Mouse (Mus musculus) hindbrain, embryonic 15.5 days (tissue): ENCODE measurements at regions not wholly inside any gene's neighbourhood (a gene's known extent, or its start where the extent isn't known, plus 50 kb on each side); places are given as distances from the start of the nearest gene placed in this dataset.

Experiments
- ATAC-seq: fragments of 200-750 bp; cut with Nextera tagmentation; 2 replicates; pipeline ENCODE4 v1.8.0; 2017; ENCODE audit warnings: low read depth, moderate number of reproducible peaks, moderate TSS enrichment; ENCODE audit not compliant: low FRiP score
- H3K27ac ChIP-seq: fragments of 300-500 bp; sonication (generic); replicated peaks from 2 replicates; pipeline ENCODE4 v1.5.1; 2015; ENCODE audit warnings: mild to moderate bottlenecking, inconsistent platforms
- H3K27me3 ChIP-seq: fragments of 300-500 bp; sonication (generic); 2 replicates; pipeline ENCODE4 v1.6.1; 2015; ENCODE audit warnings: control low read depth, inconsistent platforms
- H3K36me3 ChIP-seq: fragments of 300-500 bp; sonication (generic); 2 replicates; pipeline ENCODE4 v1.6.1; 2015; ENCODE audit warnings: control low read depth, inconsistent platforms
- H3K4me1 ChIP-seq: fragments of 300-500 bp; sonication (generic); replicated peaks from 2 replicates; pipeline ENCODE4 v1.6.1; 2015; ENCODE audit warnings: control low read depth, inconsistent platforms
- H3K4me2 ChIP-seq: fragments of 300-500 bp; sonication (generic); 2 replicates; pipeline ENCODE4 v1.6.1; 2015; ENCODE audit warnings: moderate library complexity, mild to moderate bottlenecking, inconsistent platforms
- H3K4me3 ChIP-seq: fragments of 300-500 bp; sonication (generic); 2 replicates; pipeline ENCODE4 v1.5.1; 2015; ENCODE audit warnings: mild to moderate bottlenecking, inconsistent platforms
- H3K9ac ChIP-seq: fragments of 300-500 bp; sonication (generic); 2 replicates; pipeline ENCODE4 v1.6.1; 2015; ENCODE audit warnings: inconsistent platforms
- H3K9me3 ChIP-seq: fragments of 300-500 bp; sonication (generic); 2 replicates; pipeline ENCODE4 v1.6.1; 2016; ENCODE audit warnings: control low read depth, inconsistent platforms
- whole genome bisulfite sequencing: fragments of 180-500 bp; shearing (Covaris S2); methylation state at CpG from one replicate; pipeline ENCODE4 v1.1.7; 2015; 5-methylcytosine and 5-hydroxymethylcytosine counted together

- 85% methylated on average over 9 of the region's 9 CpGs for WGBS
- no peak for ATAC-seq
- Histone ChIP-seq H3K27me3 (no peaks in the 10 kb centered on the region), H3K9me3 (no peaks in the 10 kb centered on the region), H3K4me2 (no peak overlapping the region), H3K9ac (no peak overlapping the region), H3K27ac (no peak overlapping the region), H3K36me3 (no peaks in the 10 kb centered on the region), H3K4me1 (no peaks in the 10 kb centered on the region), H3K4me3 (no peak overlapping the region)
Measured at GRCm38 (mm10) chr11:117567961-117568605, 83.9 kb downstream of the Gm11733 start.

DNA sequence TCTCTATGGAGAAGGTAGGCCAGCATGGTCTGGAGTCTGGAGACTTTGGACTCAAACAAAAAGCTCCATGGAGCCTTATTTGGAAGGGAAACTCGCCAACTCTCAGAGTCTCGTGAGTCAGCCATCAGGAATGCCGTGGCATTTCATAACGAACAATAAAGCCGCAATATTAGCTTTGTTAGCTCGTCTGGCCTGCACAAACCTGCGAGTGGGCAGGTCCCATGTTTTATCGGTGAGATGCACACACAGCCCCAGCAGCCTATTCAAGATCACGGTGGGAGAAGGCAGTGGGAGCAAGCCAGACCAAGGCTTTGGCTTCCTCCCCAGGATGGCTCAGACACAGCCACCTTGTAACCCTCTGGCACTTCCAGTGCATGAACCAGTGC, 84.4 kb downstream of the Gm11733 start:
- no peak overlapping the region for H3K4me3 ChIP-seq
- no peaks in the 10 kb centered on the region for H3K36me3 ChIP-seq
- ATAC-seq: no peak
- H3K27me3 ChIP-seq: no peaks in the 10 kb centered on the region
- H3K27ac ChIP-seq: no peak overlapping the region
- 63% methylated on average over 9 of the region's 9 CpGs for WGBS
- no peaks in the 10 kb centered on the region for H3K4me1 ChIP-seq
- H3K9me3 ChIP-seq: no peaks in the 10 kb centered on the region
- no peak overlapping the region for H3K4me2 ChIP-seq
- H3K9ac ChIP-seq: no peak overlapping the region

DNA sequence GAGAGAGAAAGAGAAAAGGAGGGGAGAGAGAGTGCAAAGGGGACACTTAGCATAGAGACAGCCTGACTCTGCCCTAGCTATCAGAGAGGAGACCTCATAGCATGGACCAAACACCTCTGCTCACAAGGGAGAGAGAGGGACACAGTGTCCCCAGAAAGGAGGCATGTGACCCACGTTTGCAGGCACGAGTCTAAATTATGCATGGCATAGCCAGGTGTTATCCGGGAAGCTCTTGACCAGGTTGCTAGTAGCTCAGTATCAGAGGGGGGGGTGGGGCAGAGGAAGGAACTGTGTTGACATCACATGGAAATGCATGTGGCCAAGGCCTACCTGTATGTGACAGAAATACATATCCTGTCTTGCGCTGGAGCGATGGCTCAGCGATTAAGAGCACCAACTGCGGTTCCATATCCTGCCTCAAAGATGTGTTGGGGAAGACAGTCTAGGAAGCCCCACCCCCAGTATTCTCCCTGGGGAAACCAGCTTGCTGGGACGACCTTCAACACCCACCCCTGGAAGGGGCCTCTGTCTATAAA, 84.5 kb upstream of the Tnrc6c start:
- 80% methylated on average over 8 of the region's 8 CpGs for WGBS
- H3K4me1 ChIP-seq: no peaks in the 10 kb centered on the region
- no peak overlapping the region for H3K4me2 ChIP-seq
- H3K9me3 ChIP-seq: no peaks in the 10 kb centered on the region
- H3K4me3 ChIP-seq: no peak overlapping the region
- H3K9ac ChIP-seq: no peak overlapping the region
- no peaks in the 10 kb centered on the region for H3K36me3 ChIP-seq
- ATAC-seq: no peak
- no peak overlapping the region for H3K27ac ChIP-seq
- no peaks in the 10 kb centered on the region for H3K27me3 ChIP-seq

GRCm38 (mm10) chr11:117571858-117572257, 82.2 kb upstream of the Tnrc6c start:
- H3K36me3 ChIP-seq: no peaks in the 10 kb centered on the region
- WGBS: 87% methylated on average over 3 of the region's 3 CpGs
- no peak overlapping the region for H3K27ac ChIP-seq
- no peak overlapping the region for H3K9ac ChIP-seq
- ATAC-seq: no peak
- H3K9me3 ChIP-seq: no peaks in the 10 kb centered on the region
- H3K4me1 ChIP-seq: no peaks in the 10 kb centered on the region
- H3K27me3 ChIP-seq: no peaks in the 10 kb centered on the region
- H3K4me3 ChIP-seq: no peak overlapping the region
- H3K4me2 ChIP-seq: no peak overlapping the region

GRCm38 (mm10) chr11:117574721-117575120, 79.4 kb upstream of the Tnrc6c start:
- no peak overlapping the region for H3K9ac ChIP-seq
- H3K4me2 ChIP-seq: no peak overlapping the region
- 0 out of 2 replicates have a peak, but pooled peaks cover 3% of the 10 kb centered on the region for H3K4me1 ChIP-seq
- no peaks in the 10 kb centered on the region for H3K36me3 ChIP-seq
- 60% methylated on average over 3 of the region's 3 CpGs for WGBS
- no peak for ATAC-seq
- no peak overlapping the region for H3K4me3 ChIP-seq
- H3K27ac ChIP-seq: no peak overlapping the region
- H3K27me3 ChIP-seq: no peaks in the 10 kb centered on the region
- H3K9me3 ChIP-seq: no peaks in the 10 kb centered on the region

DNA sequence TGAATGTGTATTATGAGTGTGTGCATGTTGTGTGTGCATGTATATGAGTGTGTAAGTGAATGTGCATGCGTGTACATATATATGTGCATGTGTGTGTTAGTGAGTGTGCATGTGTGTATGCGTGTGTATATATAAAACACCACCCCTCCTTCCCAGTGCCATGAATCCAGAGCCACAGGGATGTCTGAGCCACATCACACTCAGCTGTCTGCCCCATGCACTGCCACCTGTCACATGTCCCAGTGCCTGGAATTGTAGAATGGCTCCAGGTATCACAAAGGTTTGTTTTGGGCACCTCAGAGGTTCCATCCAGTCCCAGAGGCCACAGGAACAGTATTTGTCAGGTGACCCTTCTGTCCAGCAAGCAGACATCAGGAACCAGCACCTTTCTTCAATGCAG, 75.0 kb upstream of the Tnrc6c start:
- 90% methylated on average over 2 of the region's 2 CpGs for WGBS
- Histone ChIP-seq H3K4me2 (no peak overlapping the region), H3K27ac (no peak overlapping the region), H3K27me3 (no peaks in the 10 kb centered on the region), H3K36me3 (no peaks in the 10 kb centered on the region), H3K9me3 (no peaks in the 10 kb centered on the region), H3K9ac (no peak overlapping the region), H3K4me1 (0 out of 2 replicates have a peak, but pooled peaks cover 3% of the 10 kb centered on the region), H3K4me3 (no peak overlapping the region)
- no peak for ATAC-seq

GRCm38 (mm10) chr11:117579720-117580119, 74.4 kb upstream of the Tnrc6c start:
- Histone ChIP-seq H3K9ac (no peak overlapping the region), H3K27ac (no peak overlapping the region), H3K4me1 (0 out of 2 replicates have a peak, but pooled peaks cover 3% of the 10 kb centered on the region), H3K36me3 (no peaks in the 10 kb centered on the region), H3K27me3 (no peaks in the 10 kb centered on the region), H3K4me3 (no peak overlapping the region), H3K9me3 (no peaks in the 10 kb centered on the region), H3K4me2 (no peak overlapping the region)
- ATAC-seq: no peak
- 60% methylated on average over 3 of the region's 3 CpGs for WGBS

DNA sequence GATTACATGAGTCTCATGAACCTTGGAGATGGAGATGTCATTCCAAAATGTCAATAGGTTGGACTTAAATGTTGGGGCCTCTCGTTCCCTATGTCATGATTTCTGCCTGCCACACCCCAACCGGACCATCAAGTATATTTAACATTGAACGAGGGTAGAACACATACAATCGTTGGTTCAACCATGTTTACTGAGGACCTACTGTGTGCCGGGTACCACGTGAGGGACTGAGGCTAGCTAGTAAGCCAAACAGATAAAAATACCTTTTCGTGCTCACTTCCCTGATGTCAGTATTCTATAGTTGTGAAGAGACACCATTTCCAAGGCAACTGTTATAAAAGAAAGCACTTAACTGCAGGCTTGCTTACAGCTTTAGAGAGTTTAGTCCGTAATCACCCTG, 70.6 kb upstream of the Tnrc6c start:
- Histone ChIP-seq H3K9ac (no peak overlapping the region), H3K27ac (no peak overlapping the region), H3K27me3 (no peaks in the 10 kb centered on the region), H3K4me3 (no peak overlapping the region), H3K4me2 (no peak overlapping the region), H3K9me3 (no peaks in the 10 kb centered on the region), H3K36me3 (no peaks in the 10 kb centered on the region), H3K4me1 (peaks cover 3% of the 10 kb centered on the region; the same call in 1 of the 2 replicates)
- 93% methylated on average over 8 of the region's 8 CpGs for WGBS
- no peak for ATAC-seq

- WGBS: 89% methylated on average over 5 of the region's 5 CpGs
- Histone ChIP-seq H3K4me3 (no peak overlapping the region), H3K27me3 (no peaks in the 10 kb centered on the region), H3K4me2 (no peak overlapping the region), H3K9ac (no peak overlapping the region), H3K27ac (no peak overlapping the region), H3K4me1 (peaks cover 9% of the 10 kb centered on the region), H3K9me3 (no peaks in the 10 kb centered on the region), H3K36me3 (no peaks in the 10 kb centered on the region)
- no peak for ATAC-seq
Measured at GRCm38 (mm10) chr11:117585556-117585955, 68.5 kb upstream of the Tnrc6c start.

- no peak overlapping the region for H3K27ac ChIP-seq
- H3K4me3 ChIP-seq: no peak overlapping the region
- WGBS: 54% methylated on average over 4 of the region's 4 CpGs
Measured at GRCm38 (mm10) chr11:117586063-117586462, 68.0 kb upstream of the Tnrc6c start.

DNA sequence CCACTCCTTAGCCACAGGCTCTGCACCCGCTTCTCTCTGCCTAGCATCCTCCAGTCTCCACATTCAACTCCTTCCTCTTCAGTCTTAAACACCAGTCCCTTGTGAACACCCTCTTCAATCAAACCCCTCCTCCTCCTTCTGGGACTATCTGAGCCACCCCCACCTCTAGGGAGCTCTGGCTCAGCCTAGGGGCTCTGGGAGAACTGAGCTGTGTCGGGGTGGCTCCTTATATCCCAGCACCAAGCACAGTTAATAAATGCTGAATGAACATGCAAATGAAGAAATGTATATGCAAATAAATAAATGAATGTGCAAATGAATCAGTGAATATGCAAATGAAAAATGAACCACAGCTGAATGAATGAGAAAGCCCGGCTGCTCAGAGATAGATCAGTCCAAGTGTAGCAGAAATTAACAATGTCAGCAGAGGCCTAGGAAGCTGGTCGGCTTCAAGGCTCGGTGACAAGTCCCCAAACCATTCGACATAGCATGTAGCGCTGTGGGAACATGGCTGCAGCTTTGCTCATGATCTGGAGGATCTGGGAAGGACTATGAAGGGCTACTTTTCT, 67.1 kb upstream of the Tnrc6c start:
- no peak overlapping the region for H3K9ac ChIP-seq
- no peak for ATAC-seq
- peaks cover 9% of the 10 kb centered on the region for H3K4me1 ChIP-seq
- H3K36me3 ChIP-seq: no peaks in the 10 kb centered on the region
- WGBS: 61% methylated on average over 7 of the region's 7 CpGs
- H3K4me3 ChIP-seq: no peak overlapping the region
- H3K27me3 ChIP-seq: no peaks in the 10 kb centered on the region
- no peaks in the 10 kb centered on the region for H3K9me3 ChIP-seq
- no peak overlapping the region for H3K27ac ChIP-seq
- H3K4me2 ChIP-seq: no peak overlapping the region

More at GRCm38 (mm10) chr11:117586063-117586462, 68.0 kb upstream of the Tnrc6c start:
- no peak for ATAC-seq
- H3K9me3 ChIP-seq: no peaks in the 10 kb centered on the region
- no peak overlapping the region for H3K4me2 ChIP-seq
- H3K27me3 ChIP-seq: no peaks in the 10 kb centered on the region
- peaks cover 9% of the 10 kb centered on the region for H3K4me1 ChIP-seq
- no peaks in the 10 kb centered on the region for H3K36me3 ChIP-seq
- no peak overlapping the region for H3K9ac ChIP-seq

DNA sequence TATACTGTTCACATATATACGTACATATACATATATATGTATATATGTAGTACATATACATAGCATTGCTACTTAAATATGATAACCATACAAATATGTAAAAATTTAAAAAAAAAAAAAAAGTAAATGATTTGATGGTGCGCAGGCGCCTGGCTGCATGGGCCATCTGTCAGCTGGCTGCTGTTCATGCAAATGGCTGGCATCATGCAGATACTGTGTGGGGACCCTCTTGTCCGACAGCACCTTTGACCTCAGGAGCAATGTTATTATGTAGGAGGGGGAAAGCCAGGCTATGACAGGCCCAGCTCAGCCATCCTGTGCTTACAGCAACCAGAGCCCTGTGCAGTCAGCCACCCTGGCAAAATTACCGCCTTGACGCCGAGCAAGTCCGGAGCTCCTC, 65.1 kb upstream of the Tnrc6c start:
- Histone ChIP-seq H3K9me3 (no peaks in the 10 kb centered on the region), H3K4me3 (no peak overlapping the region), H3K4me1 (peaks cover 9% of the 10 kb centered on the region), H3K36me3 (no peaks in the 10 kb centered on the region), H3K9ac (no peak overlapping the region), H3K27ac (no peak overlapping the region), H3K27me3 (no peaks in the 10 kb centered on the region), H3K4me2 (no peak overlapping the region)
- 67% methylated on average over 8 of the region's 8 CpGs for WGBS
- no peak for ATAC-seq
